Mouse (Mus musculus): ENCODE results near the gene Tbxa2r. TPM values are rescaled to one million over a fixed set of nuclear protein-coding genes. Genes with fewer than 3 reads are reported as not detected.

Gene Tbxa2r
- polyA plus RNA-seq, 1 experiment from 2014 or later = 22.3 TPM

DNA sequence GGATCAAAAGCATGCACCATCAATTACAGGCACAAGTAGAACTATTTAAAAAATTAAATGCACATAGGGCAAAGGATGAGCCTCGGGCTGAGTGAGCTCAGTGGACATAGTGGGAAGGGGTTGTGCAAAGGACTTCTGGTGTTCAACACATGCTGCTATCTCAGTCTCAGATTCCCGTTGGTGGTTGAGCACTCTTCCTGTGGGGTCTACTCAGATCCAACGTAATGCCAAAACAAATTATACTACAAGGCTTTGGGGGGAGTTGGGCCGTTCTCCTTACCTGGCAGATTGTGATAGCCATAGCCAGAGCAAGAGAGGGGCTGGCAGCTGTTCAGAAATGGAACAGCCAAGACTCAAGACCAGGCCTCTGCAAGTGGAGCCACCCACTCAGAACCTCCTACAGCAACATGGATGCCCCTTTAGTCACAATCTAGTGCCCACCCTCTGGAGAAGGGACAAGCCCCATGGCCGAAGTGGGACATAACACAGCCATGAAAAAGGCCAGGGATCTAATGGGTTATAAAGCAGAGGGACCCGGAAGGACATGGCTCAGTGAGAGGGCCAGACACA is 51.4 kb downstream of the Tbxa2r start:
- 86% methylated on average over 6 of the region's 6 CpGs for WGBS
- Histone ChIP-seq H3K4me3 (ENCODE audit: low read depth, low read length) (no peak overlapping the region), H3K9me3 (ENCODE audit: control insufficient read depth, low read length) (no peaks in the 10 kb centered on the region), H3K27me3 (replicated peaks; ENCODE audit: control insufficient read depth, insufficient read depth, low read length) (no peaks in the 10 kb centered on the region), H3K27ac (ENCODE audit: low read depth) (no peak overlapping the region), H3K36me3 (ENCODE audit: control insufficient read depth, insufficient read depth, low read length) (peaks cover 8% of the 10 kb centered on the region), H3K4me2 (ENCODE audit: low read length) (no peak overlapping the region), H3K9ac (ENCODE audit: low read length) (no peak overlapping the region), H3K4me1 (replicated peaks; ENCODE audit: control insufficient read depth, insufficient read depth, low read length) (peaks cover 16% of the 10 kb centered on the region)
- ATAC-seq (replicated peaks; ENCODE audit: low FRiP score, low TSS enrichment, low read depth) (no peak), DNase-seq (ENCODE audit: low spot score) (no peak)

DNA sequence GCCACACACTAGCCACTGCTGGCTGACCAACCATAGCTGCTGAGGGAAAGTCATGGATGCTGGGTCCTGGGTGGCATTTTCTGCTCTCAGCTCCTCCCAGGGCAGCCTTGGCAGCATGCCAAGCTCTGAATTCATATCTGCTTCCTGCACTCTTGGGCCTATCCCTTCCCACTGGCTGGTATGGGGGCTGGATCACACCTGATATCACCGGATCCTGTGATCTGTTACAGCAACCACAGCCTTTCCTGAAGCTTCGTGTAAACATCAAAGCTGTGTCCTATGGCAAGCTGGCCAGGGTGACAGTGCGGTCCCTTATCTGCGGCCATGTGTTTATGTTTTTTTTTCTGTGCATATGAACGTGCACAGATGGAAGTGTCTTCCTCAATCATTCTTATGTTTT is 53.5 kb downstream of the Tbxa2r start:
- Histone ChIP-seq H3K4me3 (ENCODE audit: low read depth, low read length) (no peak overlapping the region), H3K9me3 (ENCODE audit: control insufficient read depth, low read length) (no peaks in the 10 kb centered on the region), H3K27me3 (replicated peaks; ENCODE audit: control insufficient read depth, insufficient read depth, low read length) (no peaks in the 10 kb centered on the region), H3K36me3 (ENCODE audit: control insufficient read depth, insufficient read depth, low read length) (peaks cover 12% of the 10 kb centered on the region), H3K4me2 (ENCODE audit: low read length) (no peak overlapping the region), H3K27ac (ENCODE audit: low read depth) (no peak overlapping the region), H3K4me1 (replicated peaks; ENCODE audit: control insufficient read depth, insufficient read depth, low read length) (peaks cover 16% of the 10 kb centered on the region), H3K9ac (ENCODE audit: low read length) (no peak overlapping the region)
- DNase-seq (ENCODE audit: low spot score) (peak; percentile 58), ATAC-seq (replicated peaks; ENCODE audit: low FRiP score, low TSS enrichment, low read depth) (no peak)
- 68% methylated on average over 5 of the region's 5 CpGs for WGBS

DNA sequence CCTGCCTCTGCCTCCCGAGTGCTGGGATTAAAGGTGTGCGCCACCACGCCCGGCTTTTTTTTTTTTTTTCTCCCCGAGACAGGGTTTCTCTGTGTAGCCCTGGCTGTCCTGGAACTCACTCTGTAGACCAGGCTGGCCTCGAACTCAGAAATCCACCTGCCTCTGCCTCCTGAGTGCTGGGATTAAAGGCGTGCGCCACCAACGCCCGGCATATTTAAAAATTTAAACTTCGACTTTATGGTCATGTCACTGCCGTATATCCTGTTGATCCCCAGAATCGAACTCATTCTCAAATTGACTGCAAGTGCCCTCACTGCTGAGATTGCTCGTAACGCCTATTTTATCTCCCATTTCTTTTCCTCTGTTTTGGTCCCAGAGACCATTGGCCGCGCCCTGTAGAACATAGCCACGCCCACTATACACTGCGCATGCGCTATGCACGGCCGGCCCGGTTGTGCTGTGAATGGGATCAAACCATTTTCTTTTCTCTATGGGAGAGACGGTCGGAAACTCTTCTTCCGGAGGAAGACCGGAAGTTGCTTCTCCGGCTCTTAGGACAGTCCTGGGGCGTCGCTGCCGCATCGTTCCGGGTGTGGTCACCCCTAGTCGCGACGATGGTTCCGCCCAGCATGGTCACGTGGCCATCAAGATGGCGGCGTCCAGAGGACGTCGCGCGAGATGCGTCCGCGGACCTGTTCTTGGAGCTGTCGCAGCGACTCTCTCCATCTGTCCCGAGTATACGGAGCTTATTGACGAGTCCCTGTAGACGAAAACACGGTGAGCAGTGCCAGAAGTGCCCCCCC is 55.5 kb downstream of the Tbxa2r start, which contains the start of the genes Dohh and Gm48551:
Gene Dohh (plus strand): TSS at position 627 of the 803 bp plus-strand sequence.
Gene Gm48551 (plus strand): TSS at position 665 of the 803 bp plus-strand sequence.
- ATAC-seq (replicated peaks; ENCODE audit: low FRiP score, low TSS enrichment, low read depth) = peak; percentile 91
- Histone ChIP-seq H3K36me3 (ENCODE audit: control insufficient read depth, insufficient read depth, low read length) (peaks cover 32% of the 10 kb centered on the region), H3K4me1 (replicated peaks; ENCODE audit: control insufficient read depth, insufficient read depth, low read length) (peaks cover 10% of the 10 kb centered on the region), H3K4me2 (ENCODE audit: low read length) (peak within 1 kb of the TSS; percentile 96), H3K9ac (ENCODE audit: low read length) (peak within 1 kb of the TSS; percentile 87), H3K27me3 (replicated peaks; ENCODE audit: control insufficient read depth, insufficient read depth, low read length) (no peaks in the 10 kb centered on the region), H3K27ac (ENCODE audit: low read depth) (peak within 1 kb of the TSS; percentile 85), H3K4me3 (ENCODE audit: low read depth, low read length) (peak within 1 kb of the TSS; percentile 97), H3K9me3 (ENCODE audit: control insufficient read depth, low read length) (no peaks in the 10 kb centered on the region)
- DNase-seq (ENCODE audit: low spot score) = peak; percentile 100
- 4% methylated on average over 51 of the region's 54 CpGs for WGBS

DNA sequence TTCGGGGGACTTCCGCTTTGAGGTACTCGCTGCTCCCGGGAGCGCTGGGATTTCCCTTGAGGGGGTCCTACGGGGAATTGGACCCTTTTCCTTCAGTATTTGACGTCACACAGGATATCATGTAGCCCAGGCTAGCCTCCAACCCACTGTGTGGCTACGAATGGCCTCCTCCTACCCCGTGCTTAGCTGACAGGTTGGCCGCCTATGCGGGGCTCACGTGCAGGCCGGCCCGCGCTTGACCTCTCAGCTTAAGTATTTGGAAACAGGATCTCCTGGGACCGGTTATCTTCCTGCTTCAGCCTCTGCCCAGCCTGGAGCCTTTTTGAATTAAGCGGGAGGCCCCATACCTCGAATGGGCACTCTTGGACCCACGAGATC is 56.1 kb downstream of the Tbxa2r start:
- DNase-seq (ENCODE audit: low spot score) (no peak), ATAC-seq (replicated peaks; ENCODE audit: low FRiP score, low TSS enrichment, low read depth) (peak; percentile 12; the same call in 1 of the 2 replicates)
- Histone ChIP-seq H3K27ac (ENCODE audit: low read depth) (peak overlapping the region; percentile 85), H3K4me2 (ENCODE audit: low read length) (peak overlapping the region; percentile 96), H3K9me3 (ENCODE audit: control insufficient read depth, low read length) (no peaks in the 10 kb centered on the region), H3K4me3 (ENCODE audit: low read depth, low read length) (peak overlapping the region; percentile 97), H3K36me3 (ENCODE audit: control insufficient read depth, insufficient read depth, low read length) (peaks cover 32% of the 10 kb centered on the region), H3K27me3 (replicated peaks; ENCODE audit: control insufficient read depth, insufficient read depth, low read length) (no peaks in the 10 kb centered on the region), H3K9ac (ENCODE audit: low read length) (peak overlapping the region; percentile 87), H3K4me1 (replicated peaks; ENCODE audit: control insufficient read depth, insufficient read depth, low read length) (peaks cover 14% of the 10 kb centered on the region)
- WGBS = under 1% methylated on average over 19 of the region's 19 CpGs

Other genes starting within 250 kb of the Tbxa2r start
- gene Creb3l3, start 229.9 kb upstream of the Tbxa2r start, polyA plus RNA-seq (2014; fragmentation: Nextera tagmentation; extraction: Ambion mirVana) = 0.65 and 1.0 TPM in 2 replicates
- gene Map2k2, start 222.8 kb upstream of the Tbxa2r start, polyA plus RNA-seq (2014; fragmentation: Nextera tagmentation; extraction: Ambion mirVana) = 174 and 185 TPM in 2 replicates
- 23.2 and 28.7 TPM in 2 replicates for gene Zbtb7a, start 193.5 kb upstream of the Tbxa2r start, polyA plus RNA-seq (2014; fragmentation: Nextera tagmentation; extraction: Ambion mirVana)
- gene Pias4, start 160.8 kb upstream of the Tbxa2r start, polyA plus RNA-seq (2014; fragmentation: Nextera tagmentation; extraction: Ambion mirVana) = 40.8 and 43.3 TPM in 2 replicates
- 484 and 490 TPM in 2 replicates for gene Eef2, start 152.1 kb upstream of the Tbxa2r start, polyA plus RNA-seq (2014; fragmentation: Nextera tagmentation; extraction: Ambion mirVana)
- gene Dapk3, start 145.7 kb upstream of the Tbxa2r start, polyA plus RNA-seq (2014; fragmentation: Nextera tagmentation; extraction: Ambion mirVana) = 57.8 and 58.8 TPM in 2 replicates
- not detected in 2 replicates for gene 4930442H23Rik, start 144.9 kb upstream of the Tbxa2r start, polyA plus RNA-seq (2014; fragmentation: Nextera tagmentation; extraction: Ambion mirVana)
- gene Nmrk2, start 126.7 kb upstream of the Tbxa2r start, polyA plus RNA-seq (2014; fragmentation: Nextera tagmentation; extraction: Ambion mirVana) = 0.22 TPM in 2 replicates
- gene Atcay, start 97.9 kb upstream of the Tbxa2r start, polyA plus RNA-seq (2014; fragmentation: Nextera tagmentation; extraction: Ambion mirVana) = 2.2 and 2.8 TPM in 2 replicates
- gene Zfr2, start 95.6 kb upstream of the Tbxa2r start, polyA plus RNA-seq (2014; fragmentation: Nextera tagmentation; extraction: Ambion mirVana) = 6.9 and 8.1 TPM in 2 replicates
- gene Matk, start 75.8 kb upstream of the Tbxa2r start, polyA plus RNA-seq (2014; fragmentation: Nextera tagmentation; extraction: Ambion mirVana) = 2.5 and 4.1 TPM in 2 replicates
- gene Mrpl54, start 61.8 kb upstream of the Tbxa2r start, polyA plus RNA-seq (2014; fragmentation: Nextera tagmentation; extraction: Ambion mirVana) = 253 and 260 TPM in 2 replicates
- 51.0 and 51.7 TPM in 2 replicates for gene Apba3, start 61.8 kb upstream of the Tbxa2r start, polyA plus RNA-seq (2014; fragmentation: Nextera tagmentation; extraction: Ambion mirVana)
- gene Tjp3, start 37.1 kb upstream of the Tbxa2r start, polyA plus RNA-seq (2014; fragmentation: Nextera tagmentation; extraction: Ambion mirVana) = 35.1 and 44.4 TPM in 2 replicates
- gene Pip5k1c, start 35.8 kb upstream of the Tbxa2r start, polyA plus RNA-seq (2014; fragmentation: Nextera tagmentation; extraction: Ambion mirVana) = 57.3 and 57.5 TPM in 2 replicates
- gene Cactin, start 7.6 kb upstream of the Tbxa2r start, polyA plus RNA-seq (2014; fragmentation: Nextera tagmentation; extraction: Ambion mirVana) = 26.0 and 27.7 TPM in 2 replicates
- 0.07 and 0.11 TPM in 2 replicates for gene Gipc3, start 14.5 kb downstream of the Tbxa2r start, polyA plus RNA-seq (2014; fragmentation: Nextera tagmentation; extraction: Ambion mirVana)
- gene Hmg20b, start 21.7 kb downstream of the Tbxa2r start, polyA plus RNA-seq (2014; fragmentation: Nextera tagmentation; extraction: Ambion mirVana) = 85.0 and 86.8 TPM in 2 replicates
- 4.8 and 6.9 TPM in 2 replicates for gene Mfsd12, start 28.8 kb downstream of the Tbxa2r start, polyA plus RNA-seq (2014; fragmentation: Nextera tagmentation; extraction: Ambion mirVana)
- gene 4930404N11Rik, start 37.1 kb downstream of the Tbxa2r start, polyA plus RNA-seq (2014; fragmentation: Nextera tagmentation; extraction: Ambion mirVana) = 0.58 and 0.59 TPM in 2 replicates
- 93.3 and 93.9 TPM in 2 replicates for gene Fzr1, start 49.8 kb downstream of the Tbxa2r start, polyA plus RNA-seq (2014; fragmentation: Nextera tagmentation; extraction: Ambion mirVana)
- gene Dohh, start 55.7 kb downstream of the Tbxa2r start, polyA plus RNA-seq (2014; fragmentation: Nextera tagmentation; extraction: Ambion mirVana) = 70.7 and 70.8 TPM in 2 replicates
- gene Gm48551, start 55.7 kb downstream of the Tbxa2r start, polyA plus RNA-seq (2014; fragmentation: Nextera tagmentation; extraction: Ambion mirVana) = 2.4 and 4.2 TPM in 2 replicates
- 0.37 and 0.44 TPM in 2 replicates for gene Gm48552, start 60.3 kb downstream of the Tbxa2r start, polyA plus RNA-seq (2014; fragmentation: Nextera tagmentation; extraction: Ambion mirVana)
- gene Smim24, start 64.3 kb downstream of the Tbxa2r start, polyA plus RNA-seq (2014; fragmentation: Nextera tagmentation; extraction: Ambion mirVana) = 99.8 and 125 TPM in 2 replicates
- gene Nfic, start 126.9 kb downstream of the Tbxa2r start, polyA plus RNA-seq (2014; fragmentation: Nextera tagmentation; extraction: Ambion mirVana) = 52.4 and 57.2 TPM in 2 replicates
- 1.3 and 1.8 TPM in 2 replicates for gene Celf5, start 154.0 kb downstream of the Tbxa2r start, polyA plus RNA-seq (2014; fragmentation: Nextera tagmentation; extraction: Ambion mirVana)
- 82.4 and 99.0 TPM in 2 replicates for gene Ncln, start 167.7 kb downstream of the Tbxa2r start, polyA plus RNA-seq (2014; fragmentation: Nextera tagmentation; extraction: Ambion mirVana)
- gene S1pr4, start 171.4 kb downstream of the Tbxa2r start, polyA plus RNA-seq (2014; fragmentation: Nextera tagmentation; extraction: Ambion mirVana) = 0.53 and 0.65 TPM in 2 replicates
- 0.73 and 0.84 TPM in 2 replicates for gene Gna15, start 195.5 kb downstream of the Tbxa2r start, polyA plus RNA-seq (2014; fragmentation: Nextera tagmentation; extraction: Ambion mirVana)
- 145 and 171 TPM in 2 replicates for gene Gna11, start 216.5 kb downstream of the Tbxa2r start, polyA plus RNA-seq (2014; fragmentation: Nextera tagmentation; extraction: Ambion mirVana)
- 395 and 515 TPM in 2 replicates for gene Aes, start 230.8 kb downstream of the Tbxa2r start, polyA plus RNA-seq (2014; fragmentation: Nextera tagmentation; extraction: Ambion mirVana)
- 15.8 and 17.8 TPM in 2 replicates for gene Tle2, start 245.8 kb downstream of the Tbxa2r start, polyA plus RNA-seq (2014; fragmentation: Nextera tagmentation; extraction: Ambion mirVana)